Comparison of ENCODE assay signal across 8 mouse cellular contexts in genomic region chr5:134437459-134437827, GRCm38 (mm10). TPM values are rescaled to one million over a fixed set of nuclear protein-coding genes. Genes with fewer than 3 reads are reported as not detected.
DNase-seq lines count a peak whose midpoint lies in the region; ATAC-seq lines count a peak whose summit lies in the region.

No protein-coding gene starts in this region.

- ATAC-seq in inflammation-experienced regulatory T-cells, adult 6 months, result peak; percentile 83

- peak; percentile 72 for DNase-seq in layer of hippocampus, adult 9-11 months
- no peak for DNase-seq in layer of hippocampus, postnatal 25 days (ENCODE audit: extremely low spot score in 1 of 2, low spot score in 1 of 2)
- DNase-seq in T-cell, adult 2 months (ENCODE audit: low spot score), result peak; percentile 52
- peak; percentile 80 for DNase-seq in fibroblast of lung, adult 2 months (ENCODE audit: low read depth)
- DNase-seq in lung, adult 18-20 months, result peak; percentile 74 to 87
- peak; percentile 58 for DNase-seq in ovary, postnatal 14 days (ENCODE audit: low spot score)
- no peak for DNase-seq in B cell, adult 2 months

RNA-seq across cellular contexts. Expression of gene Gtf2ird1, which starts 19.1 kb away (rescaled TPM):
- total RNA-seq in layer of hippocampus, postnatal 25 days (2021), result 10 to 100 TPM; 23.1 to 29.9 TPM
- polyA plus RNA-seq in inflammation-experienced regulatory T-cells, adult 6 months (2017; shearing (Covaris generic)), result 10 to 100 TPM in 1 of 3 experiments, 1 to 10 TPM in 2; 3.5 to 12.4 (median 5.7) TPM

Comparison
In these comparisons a context has a peak if more than half of its experiments do, and no peak if none do; other contexts are left out.
1. DNase-seq: peak in layer of hippocampus, adult 9-11 months (single experiment), T-cell, adult 2 months (single experiment), fibroblast of lung, adult 2 months (single experiment), lung, adult 18-20 months (2 of 2) and ovary, postnatal 14 days (single experiment); none in layer of hippocampus, postnatal 25 days (0 of 2) and B cell, adult 2 months (0 of 2).